Mouse (Mus musculus) liver, embryonic 16.5 days (tissue): Measurements from ENCODE around the gene Plekha5. TPM values are rescaled to one million over a fixed set of nuclear protein-coding genes. Genes with fewer than 3 reads are reported as not detected.
A peak's percentile ranks its signal among the peaks of the same experiment; 100 is the strongest.

Source experiments
- ATAC-seq: fragments of 200-750 bp; cut with Nextera tagmentation; 2 replicates; pipeline ENCODE4 v1.8.0; 2017; ENCODE audit warnings: low read depth, mild to moderate bottlenecking, moderate number of reproducible peaks, moderate library complexity
- H3K27ac ChIP-seq: fragments of 300-500 bp; sonication (generic); 2 replicates; pipeline ENCODE4 v1.5.1; 2014; ENCODE audit warnings: mild to moderate bottlenecking, low read length
- H3K27me3 ChIP-seq: fragments of 300-500 bp; sonication (generic); 2 replicates; pipeline ENCODE4 v1.6.1; 2014; ENCODE audit warnings: low read depth, low read length, mixed read lengths; ENCODE audit not compliant: control insufficient read depth, insufficient read depth
- H3K36me3 ChIP-seq: fragments of 300-500 bp; sonication (generic); 2 replicates; pipeline ENCODE4 v1.6.1; 2014; ENCODE audit warnings: mild to moderate bottlenecking; ENCODE audit not compliant: control insufficient read depth, insufficient read depth
- H3K4me1 ChIP-seq: fragments of 300-500 bp; sonication (generic); 2 replicates; pipeline ENCODE4 v1.6.1; 2014; ENCODE audit warnings: low read depth, low read length, mixed read lengths; ENCODE audit not compliant: control insufficient read depth
- H3K4me2 ChIP-seq: fragments of 300-500 bp; sonication (generic); 2 replicates; pipeline ENCODE4 v1.6.1; 2014; ENCODE audit warnings: low read depth, low read length, mixed read lengths
- H3K4me3 ChIP-seq: fragments of 300-500 bp; sonication (generic); 2 replicates; pipeline ENCODE4 v1.5.1; 2014; ENCODE audit warnings: low read depth, mild to moderate bottlenecking, low read length
- H3K9ac ChIP-seq: fragments of 300-500 bp; sonication (generic); 2 replicates; pipeline ENCODE4 v1.6.1; 2014; ENCODE audit warnings: low read depth, low read length
- H3K9me3 ChIP-seq: fragments of 300-500 bp; sonication (generic); replicated peaks from 2 replicates; pipeline ENCODE4 v1.6.1; 2016; ENCODE audit warnings: low read length; ENCODE audit not compliant: control insufficient read depth
- WGBS: fragments of 180-500 bp; shearing (Covaris S2); extraction: QIAGEN DNeasy Blood & Tissue Kit; methylation state at CpG from one replicate; pipeline ENCODE4 v1.1.7; 2014; ENCODE audit not compliant: insufficient replicate concordance; 5-methylcytosine and 5-hydroxymethylcytosine counted together
- polyA plus RNA-seq: library from polyadenylated mRNA; unstranded; fragments of >200 nt; fragmentation: Nextera tagmentation; extraction: Ambion mirVana; gene quantifications from 2 replicates; pipeline ENCODE4 v1.2.1, GENCODE M21; 2015

The Plekha5 gene
- polyA plus RNA-seq, 1 experiment from 2014 or later = 5.5 TPM

GRCm38 (mm10) chr6:140561151-140561916 is 137.5 kb downstream of the Plekha5 start:
- no peaks in the 10 kb centered on the region for H3K36me3 ChIP-seq
- ATAC-seq = no peak
- no peak overlapping the region for H3K4me2 ChIP-seq
- no peak overlapping the region for H3K4me3 ChIP-seq
- H3K27me3 ChIP-seq = no peaks in the 10 kb centered on the region
- H3K9ac ChIP-seq = no peak overlapping the region
- H3K9me3 ChIP-seq = no peaks in the 10 kb centered on the region
- no peak overlapping the region for H3K27ac ChIP-seq
- 71% methylated on average over 9 of the region's 9 CpGs for WGBS
- H3K4me1 ChIP-seq = no peaks in the 10 kb centered on the region

DNA sequence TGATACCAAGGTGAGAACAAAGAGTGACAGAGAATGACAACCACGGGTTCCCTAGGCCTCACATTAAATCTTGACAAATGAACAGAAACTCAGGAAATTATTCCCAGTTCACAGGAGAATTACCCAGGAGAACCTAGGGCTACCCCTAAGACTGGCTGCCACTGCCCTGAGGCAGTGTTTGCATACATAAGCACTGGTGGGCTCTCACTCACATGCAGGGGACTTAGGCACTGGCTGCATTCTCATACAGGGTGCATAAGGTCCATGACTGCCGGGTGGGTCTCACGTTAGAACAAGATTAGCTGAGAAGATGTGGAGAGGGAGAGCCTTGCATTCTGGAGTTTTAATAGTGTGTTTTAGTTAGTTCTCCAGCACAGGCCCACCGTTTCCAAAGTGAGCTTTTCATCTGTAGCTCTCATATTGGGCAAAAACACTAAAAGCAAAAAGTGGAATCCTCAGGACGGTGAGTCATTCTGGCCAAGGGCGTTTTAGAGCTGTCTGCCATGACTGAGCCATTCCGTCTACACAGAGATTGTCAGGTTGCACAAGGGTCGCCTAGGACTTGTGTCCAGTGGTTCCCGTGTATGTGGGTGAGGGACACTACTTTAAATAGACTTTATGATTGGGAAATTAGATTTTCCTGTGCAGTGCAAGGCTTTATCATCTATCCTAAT is 138.2 kb downstream of the Plekha5 start:
- Histone ChIP-seq H3K36me3 (no peaks in the 10 kb centered on the region), H3K4me3 (no peak overlapping the region), H3K4me1 (no peaks in the 10 kb centered on the region), H3K9ac (no peak overlapping the region), H3K9me3 (no peaks in the 10 kb centered on the region), H3K27ac (no peak overlapping the region), H3K27me3 (no peaks in the 10 kb centered on the region), H3K4me2 (no peak overlapping the region)
- 64% methylated on average over 9 of the region's 9 CpGs for WGBS
- ATAC-seq = no peak

- no peak overlapping the region for H3K4me2 ChIP-seq
- WGBS = 73% methylated on average over 2 of the region's 2 CpGs
- no peaks in the 10 kb centered on the region for H3K36me3 ChIP-seq
- no peaks in the 10 kb centered on the region for H3K9me3 ChIP-seq
- H3K9ac ChIP-seq = no peak overlapping the region
- H3K4me1 ChIP-seq = no peaks in the 10 kb centered on the region
- no peaks in the 10 kb centered on the region for H3K27me3 ChIP-seq
- no peak overlapping the region for H3K27ac ChIP-seq
- ATAC-seq = no peak
- no peak overlapping the region for H3K4me3 ChIP-seq
These were observed 143.3 kb downstream of the Plekha5 start for GRCm38 (mm10) chr6:140567199-140567598.

- Histone ChIP-seq H3K9ac (no peak overlapping the region), H3K4me1 (no peaks in the 10 kb centered on the region), H3K9me3 (no peaks in the 10 kb centered on the region), H3K27ac (no peak overlapping the region), H3K27me3 (no peaks in the 10 kb centered on the region), H3K4me2 (no peak overlapping the region), H3K4me3 (no peak overlapping the region), H3K36me3 (no peaks in the 10 kb centered on the region)
- 59% methylated on average over 2 of the region's 2 CpGs for WGBS
- no peak for ATAC-seq
These were observed 144.0 kb downstream of the Plekha5 start for GRCm38 (mm10) chr6:140567897-140568296.

DNA sequence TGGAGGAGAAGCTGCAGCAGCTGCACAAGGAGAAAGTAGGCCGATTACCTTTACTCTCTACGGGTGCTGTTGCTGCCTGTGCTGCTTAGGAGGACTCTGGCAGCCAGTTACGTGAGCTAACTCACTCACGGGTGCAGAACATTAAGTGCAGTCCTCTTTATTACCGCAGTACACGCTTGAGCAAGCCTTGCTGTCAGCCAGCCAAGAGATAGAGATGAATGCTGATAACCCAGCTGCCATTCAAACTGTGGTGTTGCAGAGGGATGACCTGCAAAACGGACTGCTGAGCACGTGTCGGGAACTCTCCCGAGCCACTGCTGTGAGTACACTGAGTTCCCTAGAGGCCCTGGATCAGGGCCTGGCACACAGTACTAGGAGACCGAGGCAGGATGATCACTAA is 146.3 kb downstream of the Plekha5 start:
- ATAC-seq = peak; percentile 94

GRCm38 (mm10) chr6:140574943-140575342 is 151.1 kb downstream of the Plekha5 start:
- H3K27ac ChIP-seq = no peak overlapping the region
- no peak overlapping the region for H3K4me3 ChIP-seq
- H3K27me3 ChIP-seq = no peaks in the 10 kb centered on the region
- H3K9ac ChIP-seq = no peak overlapping the region
- H3K36me3 ChIP-seq = no peaks in the 10 kb centered on the region
- ATAC-seq = no peak
- 60% methylated on average over 3 of the region's 3 CpGs for WGBS
- no peak overlapping the region for H3K4me2 ChIP-seq
- H3K4me1 ChIP-seq = no peaks in the 10 kb centered on the region
- no peaks in the 10 kb centered on the region for H3K9me3 ChIP-seq

More for the DNA sequence above, 146.3 kb downstream of the Plekha5 start:
- no peak overlapping the region for H3K9ac ChIP-seq
- H3K4me1 ChIP-seq = no peaks in the 10 kb centered on the region
- 61% methylated on average over 11 of the region's 11 CpGs for WGBS
- H3K27me3 ChIP-seq = no peaks in the 10 kb centered on the region
- no peak overlapping the region for H3K4me3 ChIP-seq
- peak overlapping the region; percentile 68; the same call in 1 of the 2 replicates for H3K27ac ChIP-seq
- H3K36me3 ChIP-seq = no peaks in the 10 kb centered on the region
- H3K4me2 ChIP-seq = no peak overlapping the region
- H3K9me3 ChIP-seq = no peaks in the 10 kb centered on the region

GRCm38 (mm10) chr6:140576133-140576532 is 152.3 kb downstream of the Plekha5 start:
- H3K27ac ChIP-seq = no peak overlapping the region
- no peak for ATAC-seq
- no peak overlapping the region for H3K4me2 ChIP-seq
- 45% methylated on average over 8 of the region's 8 CpGs for WGBS
- H3K9ac ChIP-seq = no peak overlapping the region
- no peaks in the 10 kb centered on the region for H3K36me3 ChIP-seq
- no peaks in the 10 kb centered on the region for H3K27me3 ChIP-seq
- no peaks in the 10 kb centered on the region for H3K4me1 ChIP-seq
- no peak overlapping the region for H3K4me3 ChIP-seq
- H3K9me3 ChIP-seq = no peaks in the 10 kb centered on the region

- 63% methylated on average over 18 of the region's 18 CpGs for WGBS
- H3K36me3 ChIP-seq = no peaks in the 10 kb centered on the region
- no peak overlapping the region for H3K9ac ChIP-seq
- no peaks in the 10 kb centered on the region for H3K4me1 ChIP-seq
- no peaks in the 10 kb centered on the region for H3K9me3 ChIP-seq
- H3K27ac ChIP-seq = no peak overlapping the region
- H3K4me2 ChIP-seq = no peak overlapping the region
- H3K4me3 ChIP-seq = no peak overlapping the region
- H3K27me3 ChIP-seq = no peaks in the 10 kb centered on the region
- ATAC-seq = no peak
These were observed 153.3 kb downstream of the Plekha5 start for GRCm38 (mm10) chr6:140576961-140577821.
